Mouse (Mus musculus) v-Abl transformed pro-B cells (cell line): ENCODE measurements around the gene Vwa8.

Source experiments
- in situ Hi-C, 2 experiments: fragments of 400-800 bp; cut with MboI; formaldehyde crosslinking; loops; one replicate each; pipeline ENCODE4 v1.15.1; 2025; ENCODE audit not compliant: unreplicated experiment in 2 of 2

Vwa8 gene

DNA sequence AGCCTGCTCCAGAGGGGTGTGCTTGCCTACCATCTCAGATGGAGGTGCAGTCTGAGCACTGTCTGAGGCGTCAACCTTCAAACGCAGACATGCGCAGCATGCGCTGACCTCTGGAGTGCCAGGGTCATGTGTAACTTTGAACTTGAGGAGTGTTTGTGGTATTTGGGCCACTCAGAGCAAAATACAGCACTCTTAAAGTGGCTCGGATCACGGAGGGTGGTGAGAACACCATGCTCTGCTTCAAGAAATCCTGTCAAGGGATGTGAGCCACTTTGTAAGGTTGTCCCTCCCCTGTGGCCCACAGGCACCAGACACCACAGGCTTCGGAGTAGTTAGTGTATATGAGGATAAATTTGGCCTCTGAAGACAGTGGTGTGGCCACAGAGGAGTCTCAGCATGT is 356.0 kb downstream of the Vwa8 start:
- in situ Hi-C loops = no loop called here

DNA sequence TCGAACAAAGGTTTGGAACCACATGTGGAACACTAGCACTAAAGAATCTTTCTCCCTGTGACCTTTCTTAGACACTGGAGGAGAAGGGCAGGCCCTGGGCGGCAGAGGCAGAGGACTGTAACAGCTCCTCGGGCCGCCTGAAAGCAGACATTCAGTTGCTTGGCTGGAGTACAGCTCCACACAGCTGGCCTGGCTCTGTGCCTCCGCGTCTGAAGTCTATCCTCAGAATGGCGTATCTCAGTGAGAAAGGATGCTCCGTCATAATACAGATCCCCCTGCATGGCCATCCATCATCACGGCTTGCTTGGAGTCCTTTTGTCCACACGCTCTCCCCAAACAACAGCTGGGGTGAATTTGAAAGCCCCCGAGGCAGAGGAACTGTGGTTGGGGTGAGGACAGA is 357.4 kb downstream of the Vwa8 start:
- in situ Hi-C loops = no loop called here

DNA sequence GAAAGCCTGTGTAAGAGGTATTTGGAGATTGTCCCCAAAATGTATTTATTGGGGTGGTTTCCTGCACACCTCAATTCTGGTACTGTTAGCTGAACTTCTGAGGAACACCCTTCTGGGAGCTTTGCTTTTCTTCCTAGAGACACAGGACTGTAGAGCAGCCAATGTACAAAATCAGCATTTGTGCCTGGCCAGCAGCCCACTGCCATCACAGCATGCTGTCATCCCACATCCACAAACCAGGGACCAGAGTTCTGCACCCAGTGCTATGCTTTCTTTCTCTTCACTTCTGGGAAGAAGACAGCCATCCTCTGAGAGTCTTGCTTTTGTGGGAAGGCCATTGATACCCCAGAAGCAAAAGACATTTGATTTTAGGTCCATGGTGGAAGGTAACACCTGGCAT is 359.6 kb downstream of the Vwa8 start:
- in situ Hi-C loops = no loop called here

DNA sequence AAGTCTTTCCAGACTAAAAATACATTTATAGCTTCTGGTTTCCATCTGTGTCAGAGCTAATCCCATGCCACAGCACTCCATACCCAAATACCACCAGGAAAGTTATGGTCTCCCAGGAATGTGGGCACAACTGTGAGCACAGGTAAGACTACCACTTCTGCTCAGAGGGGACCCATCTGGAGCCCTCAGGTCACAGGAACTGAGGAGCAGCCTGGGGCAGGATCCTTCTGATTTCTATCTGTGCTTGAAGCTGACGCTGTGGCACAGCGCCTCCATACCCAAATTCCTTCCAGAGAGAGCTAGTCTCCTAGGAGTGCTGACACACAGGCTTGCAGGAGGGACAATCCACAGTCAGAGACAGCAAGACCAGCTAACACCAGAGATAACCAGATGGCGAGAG is 361.0 kb downstream of the Vwa8 start:
- in situ Hi-C loops = no loop called here

DNA sequence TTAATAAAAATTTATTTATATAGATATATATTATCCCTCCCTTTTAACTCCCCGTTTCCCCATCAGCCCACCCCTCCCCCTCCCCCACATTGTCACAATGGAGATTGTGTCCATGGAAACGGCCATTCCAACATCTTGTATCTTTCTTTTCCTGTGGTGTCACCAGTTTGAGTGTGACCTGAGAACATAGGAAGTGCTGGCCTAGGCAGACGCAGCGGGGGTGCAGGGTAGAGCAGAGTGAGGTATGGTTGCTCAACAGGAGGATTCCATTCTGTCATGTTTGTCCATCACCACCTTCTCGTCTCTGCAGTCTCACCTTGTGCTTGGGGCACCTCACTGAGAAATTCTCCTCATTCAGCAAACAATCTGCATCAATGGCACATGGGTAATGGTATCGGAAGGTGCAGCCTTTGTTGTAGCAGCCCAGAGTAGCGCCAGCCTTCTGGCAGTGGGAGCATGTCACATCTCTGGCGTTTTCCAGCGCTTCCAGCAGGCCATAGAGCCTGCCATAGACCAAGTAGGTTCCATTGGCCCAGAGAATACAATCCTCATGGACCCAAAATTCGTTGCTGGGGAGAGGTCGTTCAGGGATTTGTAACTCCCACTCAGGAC is 363.6 kb downstream of the Vwa8 start:
- in situ Hi-C loops = no loop called here

DNA sequence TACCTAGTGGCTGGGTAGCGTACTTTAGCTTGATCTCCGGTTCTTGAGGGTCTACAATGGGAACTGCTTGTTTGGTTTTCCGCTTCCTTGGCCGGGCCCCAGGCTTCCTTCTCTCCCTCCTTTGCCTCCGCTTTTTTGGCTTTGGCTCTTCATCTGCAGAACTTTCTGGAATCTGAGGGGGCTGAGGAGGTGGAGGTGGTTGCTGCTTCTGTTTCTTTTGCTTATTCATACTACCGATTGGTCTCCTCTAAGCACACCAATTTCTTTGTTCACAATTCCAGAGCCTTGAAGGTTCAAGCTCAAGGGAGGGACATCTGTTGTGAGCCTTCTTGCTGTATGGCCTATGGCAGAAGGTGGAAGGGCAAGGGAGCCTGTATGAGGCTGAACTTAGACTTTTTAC is 365.3 kb downstream of the Vwa8 start:
- in situ Hi-C loops = no loop called here

DNA sequence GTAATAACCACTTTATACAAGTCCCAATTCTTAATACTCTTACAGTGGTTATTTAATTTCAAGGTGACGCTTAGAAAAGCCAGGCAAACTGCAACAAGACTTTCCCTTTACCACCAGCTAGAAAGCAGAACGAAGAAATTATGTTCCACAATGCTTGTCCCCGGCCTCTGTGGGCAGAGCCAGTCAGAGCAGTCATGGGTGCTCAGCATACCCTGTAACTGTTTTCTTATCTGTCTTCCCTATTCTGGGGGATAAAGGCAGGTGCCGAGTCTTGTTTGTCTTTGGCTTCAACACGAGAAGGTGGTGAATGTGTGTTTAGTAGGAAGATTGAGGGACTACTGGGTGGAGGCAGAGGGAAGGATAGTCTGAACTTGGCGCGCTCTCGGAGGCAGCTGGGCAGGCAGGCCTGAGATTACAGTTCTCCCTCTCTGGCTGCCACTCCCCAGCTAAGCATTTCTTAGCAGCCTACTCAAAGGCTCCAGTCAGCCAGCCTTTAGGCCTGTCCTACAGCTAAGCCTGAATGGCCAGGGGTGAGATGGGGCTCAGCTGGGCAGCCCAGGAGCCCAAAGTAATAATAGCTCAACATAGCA is 365.9 kb downstream of the Vwa8 start:
- in situ Hi-C loops = no loop called here

DNA sequence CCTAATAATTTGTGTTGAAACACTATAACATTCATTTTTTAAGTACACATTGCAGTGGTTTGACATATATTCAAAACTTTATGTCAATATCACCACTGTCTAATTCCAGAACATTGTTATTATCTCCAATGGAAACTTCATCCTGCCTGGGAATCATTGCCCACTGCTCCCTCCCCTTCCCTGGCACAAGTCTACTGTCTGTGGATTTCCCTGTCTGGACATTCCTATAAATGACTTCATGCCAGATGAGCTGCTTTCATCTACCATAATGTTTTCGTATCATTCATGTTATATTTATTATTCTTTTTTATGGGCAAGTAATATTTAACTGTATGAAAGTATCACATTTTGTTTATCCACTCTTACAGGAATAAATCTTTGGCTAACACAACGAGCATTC is 367.5 kb downstream of the Vwa8 start:
- in situ Hi-C loops = no loop called here

DNA sequence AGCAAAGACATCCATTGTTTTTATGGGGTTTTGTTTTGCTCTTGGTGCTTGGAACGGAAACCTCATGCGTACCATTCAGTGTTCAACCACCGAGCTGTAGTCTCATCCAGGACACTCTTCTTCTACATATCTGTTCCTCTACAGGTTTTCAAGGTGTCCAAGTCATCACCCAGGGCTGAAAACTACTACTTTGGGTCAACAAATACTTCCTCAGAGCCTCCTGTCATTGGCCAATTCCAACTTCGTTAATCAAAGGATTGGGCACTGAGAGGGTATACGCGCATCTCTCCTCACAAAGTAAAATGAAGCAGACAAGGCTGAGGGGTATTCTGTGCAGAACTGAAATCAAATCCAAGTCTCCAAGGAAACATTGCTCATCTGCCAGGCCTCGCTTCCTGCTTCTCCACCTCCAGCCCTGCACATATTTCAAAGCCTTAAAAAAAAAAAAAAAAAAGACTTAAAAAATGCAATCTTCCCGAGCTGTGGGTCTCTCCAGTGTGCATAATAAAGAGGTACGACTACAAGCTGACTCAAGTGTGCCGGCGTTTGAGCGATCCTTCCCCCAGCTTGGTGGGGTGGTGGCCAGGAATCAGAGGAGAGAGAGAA is 374.7 kb downstream of the Vwa8 start:
- in situ Hi-C loops = no loop called here

DNA sequence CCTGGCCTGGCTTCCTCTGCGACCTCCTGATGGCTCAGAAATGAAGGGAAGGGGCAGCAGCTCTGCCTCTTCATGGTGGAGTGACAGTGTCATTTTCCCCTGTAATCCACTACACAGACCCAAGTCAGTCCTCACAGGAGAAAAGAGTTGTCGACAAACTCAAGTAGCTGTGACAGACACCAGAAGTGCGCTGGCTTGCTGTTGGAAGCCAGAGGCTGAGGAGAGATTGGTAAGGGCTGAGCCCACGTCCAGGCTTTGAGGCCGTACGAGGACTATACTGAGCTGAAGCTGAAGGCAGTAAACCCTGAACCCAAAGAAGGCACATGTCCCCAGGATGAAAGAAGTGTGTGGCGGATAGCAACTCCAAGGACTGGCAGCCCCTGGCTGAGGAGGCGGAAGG is 376.6 kb downstream of the Vwa8 start:
- in situ Hi-C loops = no loop called here

DNA sequence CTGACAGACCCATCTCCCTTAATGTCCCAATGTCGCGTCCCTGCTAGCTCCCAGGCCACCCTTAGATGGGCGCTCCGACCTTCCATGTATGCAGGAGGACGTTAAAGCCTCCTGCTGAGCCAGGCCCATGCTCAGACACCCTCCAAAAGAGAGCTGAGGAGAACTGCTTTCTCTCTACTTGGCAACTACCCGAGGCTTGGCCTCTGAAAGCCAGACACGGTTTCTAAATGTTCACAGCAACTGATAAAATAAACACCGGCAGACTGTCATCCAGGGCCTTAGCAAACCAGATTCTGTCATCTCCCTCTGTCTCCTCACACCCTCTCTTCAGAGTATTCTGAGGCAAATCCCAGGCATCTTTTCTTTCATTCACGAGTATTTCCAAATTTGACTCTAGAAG is 377.2 kb downstream of the Vwa8 start:
- in situ Hi-C loops = no loop called here

DNA sequence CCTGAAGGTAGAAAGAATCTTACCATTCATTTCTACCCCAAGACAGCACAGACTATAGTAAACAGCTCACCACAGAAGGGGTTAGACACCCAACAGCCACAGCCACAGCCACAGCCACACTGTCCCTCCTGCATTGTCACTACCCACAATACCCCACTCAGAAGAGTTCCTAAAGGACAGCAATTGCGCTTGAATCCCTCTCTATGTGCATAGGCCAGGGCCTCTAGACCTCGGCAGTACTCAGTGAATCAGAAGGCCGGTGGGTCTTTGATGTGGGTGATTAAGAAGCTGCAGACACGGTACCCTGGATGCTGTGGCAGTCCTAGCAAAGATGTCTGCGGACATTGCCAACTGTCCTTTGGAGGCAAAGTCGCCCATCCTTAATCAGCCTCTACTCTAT is 377.9 kb downstream of the Vwa8 start:
- in situ Hi-C loops = no loop called here

DNA sequence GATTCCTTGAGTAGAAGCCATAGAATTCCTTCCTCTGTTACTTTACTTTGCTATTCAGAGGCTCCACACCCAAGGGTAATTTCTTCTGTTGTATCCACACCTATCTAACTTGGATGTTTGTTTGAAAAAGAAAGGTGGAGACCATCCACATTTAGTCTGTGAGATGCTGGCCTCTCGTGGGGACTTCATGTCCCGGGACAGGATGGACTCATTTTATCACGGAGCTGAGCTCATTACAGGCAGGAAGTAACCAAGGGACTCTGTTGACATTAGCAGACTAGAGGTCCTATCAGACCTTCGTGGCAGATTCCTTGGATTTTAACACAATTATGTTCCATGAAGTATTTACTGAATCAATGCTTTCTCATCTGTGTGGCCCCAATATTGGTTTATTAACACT is 379.1 kb downstream of the Vwa8 start:
- in situ Hi-C loops = no loop called here

DNA sequence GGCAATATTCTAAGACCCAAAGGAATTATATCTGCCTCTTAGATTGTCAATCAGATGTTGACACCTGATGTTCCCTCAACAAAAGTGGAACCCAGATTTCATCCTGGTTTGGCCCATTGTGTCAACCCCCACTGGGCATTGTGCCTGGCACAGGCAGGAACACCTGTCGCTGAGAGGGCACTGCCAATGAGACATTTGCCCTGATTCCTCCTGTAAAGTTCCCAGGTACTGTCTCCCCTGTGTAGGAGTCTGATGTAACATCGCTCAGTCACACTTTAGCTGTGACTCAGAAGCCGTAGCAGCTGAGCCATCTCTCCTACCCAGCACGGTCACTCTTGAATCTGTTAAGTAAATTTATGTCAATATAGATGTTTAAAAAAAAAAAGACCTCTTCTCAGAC is 382.8 kb downstream of the Vwa8 start:
- in situ Hi-C loops = no loop called here

DNA sequence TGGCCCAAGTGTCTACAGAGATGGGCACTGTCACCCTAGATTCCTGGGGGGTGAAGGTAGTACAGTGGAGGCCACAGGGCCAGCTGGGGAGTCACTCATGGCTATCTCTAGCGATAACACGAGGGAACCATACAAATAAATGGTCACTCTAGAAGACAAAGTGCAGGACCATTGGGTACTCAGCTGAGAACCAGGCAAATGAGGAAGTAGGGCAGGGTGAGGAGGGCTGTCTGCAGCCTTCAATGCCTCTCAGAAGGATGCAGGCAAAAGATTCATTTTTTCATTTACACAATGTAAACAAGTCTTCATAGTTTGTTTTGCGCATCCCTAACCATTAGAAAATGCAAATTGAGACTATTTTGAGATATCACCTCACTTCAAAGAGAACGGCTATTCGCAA is 384.8 kb downstream of the Vwa8 start:
- in situ Hi-C loops = no loop called here

DNA sequence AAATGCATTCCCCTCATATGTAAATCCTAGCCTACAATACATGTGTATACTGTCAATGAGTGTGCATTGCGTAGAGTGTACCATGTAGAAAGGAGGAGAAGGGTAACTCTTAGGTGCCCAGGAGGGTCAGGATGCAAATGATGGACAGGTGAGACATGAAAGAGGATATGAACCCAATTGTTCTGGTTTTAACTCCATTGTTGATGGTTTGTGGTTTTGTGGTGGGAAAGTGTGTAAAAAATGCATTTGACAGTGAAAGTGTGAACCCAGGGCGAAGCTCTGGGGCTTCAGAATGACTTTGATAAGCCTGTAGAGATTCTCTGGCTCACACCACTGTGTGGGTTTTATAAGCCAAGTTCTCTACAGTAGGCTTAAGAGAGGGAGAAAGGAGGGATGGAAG is 385.7 kb downstream of the Vwa8 start:
- in situ Hi-C loops = no loop called here

DNA sequence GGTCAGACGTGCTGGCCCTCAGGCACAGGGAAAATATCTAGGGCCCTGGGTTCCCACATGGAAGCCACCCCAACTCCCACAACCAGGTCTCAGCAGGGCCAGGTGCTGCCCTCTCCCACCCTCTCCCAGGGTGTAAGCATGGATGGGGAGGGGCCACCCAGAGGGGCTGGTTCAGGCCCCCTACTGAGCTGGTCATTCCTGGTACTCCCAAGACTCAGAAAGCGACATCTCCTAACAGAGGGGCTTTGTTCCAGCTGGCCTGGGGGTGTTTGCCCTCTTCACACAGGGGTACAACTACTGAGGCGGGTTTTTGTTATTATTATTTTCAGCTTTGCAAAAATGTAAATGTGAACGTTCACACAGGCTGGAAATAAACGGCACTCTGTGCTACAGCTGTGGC is 386.3 kb downstream of the Vwa8 start:
- in situ Hi-C loops = no loop called here

DNA sequence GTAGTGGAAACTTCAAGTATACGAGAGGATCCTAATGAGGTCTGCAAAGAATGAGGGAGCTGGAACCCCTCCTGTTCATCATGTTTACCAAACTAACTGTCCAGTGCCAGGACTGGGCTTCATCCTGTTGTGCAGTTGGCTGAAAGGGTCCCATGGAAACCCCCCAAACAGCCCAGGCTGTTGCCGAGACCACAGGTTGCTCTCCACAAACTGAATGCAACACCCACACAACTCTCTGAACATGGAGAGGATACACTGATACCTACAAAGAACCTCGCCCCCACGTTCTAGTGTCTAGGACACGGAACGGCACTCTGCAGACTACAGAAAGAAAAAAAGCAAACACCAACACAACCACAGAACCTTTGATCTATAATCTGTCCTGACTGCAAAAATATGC is 387.4 kb downstream of the Vwa8 start:
- in situ Hi-C loops = no loop called here

DNA sequence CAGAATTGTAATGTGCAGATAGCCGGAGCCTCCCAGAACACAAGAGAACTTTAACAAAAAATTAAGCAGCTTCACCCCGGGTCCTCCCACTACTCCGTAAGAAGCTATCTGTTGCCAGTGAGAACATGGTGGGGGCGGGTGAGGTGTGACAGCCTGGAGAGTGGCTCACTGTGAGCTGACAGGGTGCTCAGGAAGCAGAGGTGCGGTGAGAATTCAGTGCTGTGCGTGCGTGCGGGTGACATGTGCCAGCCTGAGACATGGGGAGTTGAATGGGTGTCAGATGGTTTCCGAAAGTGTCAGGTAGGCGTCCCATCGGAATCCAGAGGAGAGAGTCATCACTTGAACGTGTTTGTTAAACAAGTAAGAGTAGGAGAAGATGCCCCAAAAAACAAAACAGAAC is 390.6 kb downstream of the Vwa8 start:
- in situ Hi-C loops = no loop called here

DNA sequence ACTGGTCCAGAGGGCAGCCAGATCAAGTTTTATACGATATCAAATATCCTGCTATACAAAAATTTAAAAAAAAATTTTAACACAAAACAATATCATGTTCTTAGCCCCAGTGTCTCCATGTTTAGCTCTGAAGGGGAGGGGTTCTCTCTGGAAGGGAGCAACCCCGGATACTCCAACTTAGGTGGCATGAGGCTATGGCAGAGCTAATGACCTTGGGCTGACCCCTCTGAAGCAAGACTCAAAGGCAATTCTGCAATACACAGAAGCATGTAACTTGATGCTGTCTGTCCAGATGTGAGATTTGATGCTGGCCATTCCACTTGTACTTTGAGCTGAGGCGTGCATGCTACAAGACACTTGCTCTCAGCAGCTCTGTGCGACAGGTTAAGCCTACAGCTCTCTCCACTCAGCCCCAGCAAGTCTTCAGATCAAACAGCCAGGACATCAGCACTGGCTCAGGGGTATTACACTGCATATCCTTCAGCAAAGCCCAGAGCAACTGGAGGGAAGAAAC is 392.3 kb downstream of the Vwa8 start:
- in situ Hi-C loops = no loop called here

DNA sequence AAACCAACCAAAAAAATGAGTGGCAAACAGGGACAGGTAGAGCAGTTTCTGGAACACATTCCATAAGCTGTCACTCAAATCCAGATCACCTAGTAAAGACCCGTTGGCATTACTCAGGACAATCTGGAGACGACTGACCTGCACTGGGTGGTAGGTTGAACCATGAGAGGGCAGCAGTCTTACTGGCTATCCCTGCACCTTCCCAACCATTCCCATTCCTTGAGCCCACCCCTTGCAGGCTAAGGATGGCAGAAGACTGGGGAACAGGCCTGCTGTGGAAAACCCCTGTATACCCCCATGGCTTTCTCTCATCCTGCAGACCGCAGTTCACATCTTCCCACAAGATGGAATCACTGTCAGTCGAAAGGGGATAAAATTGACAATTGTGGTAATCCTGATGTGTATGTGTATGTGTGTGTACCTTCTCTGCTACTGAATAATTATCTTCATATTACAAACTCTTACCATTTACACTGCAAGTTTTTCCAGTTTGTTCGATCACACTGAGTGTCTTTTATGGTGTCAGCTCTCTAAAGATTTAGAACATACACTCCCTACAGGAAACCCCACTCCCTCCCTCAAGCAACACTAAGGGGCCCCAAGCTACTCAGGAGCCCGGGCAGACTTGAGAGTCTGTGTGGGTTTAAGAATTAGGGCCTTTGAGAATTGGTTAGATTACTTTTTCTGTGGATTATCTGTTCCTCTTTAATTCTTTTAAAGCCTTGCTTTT is 393.0 kb downstream of the Vwa8 start:
- in situ Hi-C loops = no loop called here

DNA sequence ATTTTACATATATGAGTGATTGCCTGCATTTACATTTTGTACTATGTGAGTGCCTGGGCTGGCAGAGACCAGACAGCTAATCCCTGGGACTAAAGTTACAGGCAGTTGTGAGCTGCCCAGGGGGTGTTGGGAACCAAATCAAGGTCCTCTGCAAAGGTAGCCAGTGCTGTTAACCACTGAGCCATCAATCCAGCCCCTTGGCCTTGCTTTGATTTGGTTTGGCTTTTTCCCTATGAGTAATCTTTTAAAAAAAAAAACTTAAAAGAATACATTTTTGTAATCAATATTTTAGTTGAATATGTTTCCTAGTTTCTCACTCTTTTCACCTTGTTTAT is 393.5 kb downstream of the Vwa8 start:
- in situ Hi-C loops = no loop called here
